Mouse (Mus musculus) liver, embryonic 11.5 days (tissue): ENCODE results near the gene Zfyve9. TPM values are rescaled to one million over a fixed set of nuclear protein-coding genes. Genes with fewer than 3 reads are reported as not detected.
A peak's percentile ranks its signal among the peaks of the same experiment; 100 is the strongest.

Source experiments
- ATAC-seq: fragments of 200-750 bp; cut with Nextera tagmentation; replicated peaks from 2 replicates; pipeline ENCODE4 v1.8.0; 2017; ENCODE audit warnings: moderate number of reproducible peaks, mild to moderate bottlenecking, moderate TSS enrichment, moderate library complexity; ENCODE audit not compliant: low FRiP score
- DNase-seq: peaks from one replicate; pipeline ENCODE4 v3.0.0-alpha.2; 2017; ENCODE audit warnings: low spot score
- H3K27ac ChIP-seq: fragments of 300-500 bp; sonication (generic); 2 replicates; pipeline ENCODE4 v1.5.1; 2014; ENCODE audit warnings: mild to moderate bottlenecking, low read depth, low read length, control low read depth
- H3K27me3 ChIP-seq: fragments of 300-500 bp; sonication (generic); replicated peaks from 2 replicates; pipeline ENCODE4 v1.6.1; 2014; ENCODE audit warnings: low read length, mixed read lengths; ENCODE audit not compliant: control insufficient read depth, insufficient read depth
- H3K36me3 ChIP-seq: fragments of 300-500 bp; sonication (generic); 2 replicates; pipeline ENCODE4 v1.6.1; 2014; ENCODE audit warnings: mild to moderate bottlenecking, low read length, moderate library complexity, mixed read lengths; ENCODE audit not compliant: control insufficient read depth, insufficient read depth
- H3K4me1 ChIP-seq: fragments of 300-500 bp; sonication (generic); replicated peaks from 2 replicates; pipeline ENCODE4 v1.6.1; 2014; ENCODE audit warnings: low read length, mixed read lengths; ENCODE audit not compliant: control insufficient read depth, insufficient read depth
- H3K4me2 ChIP-seq: fragments of 300-500 bp; sonication (generic); 2 replicates; pipeline ENCODE4 v1.6.1; 2014; ENCODE audit warnings: mild to moderate bottlenecking, control low read depth, moderate library complexity
- H3K4me3 ChIP-seq: fragments of 300-500 bp; sonication (generic); 2 replicates; pipeline ENCODE4 v1.5.1; 2014; ENCODE audit warnings: low read depth, low read length, control low read depth
- H3K9ac ChIP-seq: fragments of 300-500 bp; sonication (generic); 2 replicates; pipeline ENCODE4 v1.6.1; 2014; ENCODE audit warnings: low read depth, low read length, control low read depth
- H3K9me3 ChIP-seq: fragments of 300-500 bp; sonication (generic); 2 replicates; pipeline ENCODE4 v1.6.1; 2016; ENCODE audit warnings: low read length, inconsistent platforms, mixed read lengths; ENCODE audit not compliant: control insufficient read depth
- WGBS: fragments of 180-500 bp; shearing (Covaris S2); extraction: QIAGEN DNeasy Blood & Tissue Kit; methylation state at CpG from one replicate; pipeline ENCODE4 v1.1.7; 2014; 5-methylcytosine and 5-hydroxymethylcytosine counted together
- polyA plus RNA-seq: library from polyadenylated mRNA; unstranded; fragments of >200 nt; fragmentation: Nextera tagmentation; extraction: Ambion mirVana; gene quantifications from 2 replicates; pipeline ENCODE4 v1.2.1, GENCODE M21; 2014

Gene Zfyve9
- polyA plus RNA-seq, 1 experiment from 2014 or later = 1.9 TPM

GRCm38 (mm10) chr4:108633703-108634102, 146.9 kb downstream of the Zfyve9 start:
- Histone ChIP-seq H3K9me3 (no peaks in the 10 kb centered on the region), H3K27ac (no peak overlapping the region), H3K4me3 (no peak overlapping the region), H3K27me3 (no peaks in the 10 kb centered on the region), H3K4me1 (peaks cover 6% of the 10 kb centered on the region), H3K36me3 (peaks cover 32% of the 10 kb centered on the region; the same call in 1 of the 2 replicates), H3K4me2 (no peak overlapping the region), H3K9ac (no peak overlapping the region)
- WGBS = 91% methylated on average over 12 of the region's 12 CpGs
- ATAC-seq (no peak), DNase-seq (no peak)

DNA sequence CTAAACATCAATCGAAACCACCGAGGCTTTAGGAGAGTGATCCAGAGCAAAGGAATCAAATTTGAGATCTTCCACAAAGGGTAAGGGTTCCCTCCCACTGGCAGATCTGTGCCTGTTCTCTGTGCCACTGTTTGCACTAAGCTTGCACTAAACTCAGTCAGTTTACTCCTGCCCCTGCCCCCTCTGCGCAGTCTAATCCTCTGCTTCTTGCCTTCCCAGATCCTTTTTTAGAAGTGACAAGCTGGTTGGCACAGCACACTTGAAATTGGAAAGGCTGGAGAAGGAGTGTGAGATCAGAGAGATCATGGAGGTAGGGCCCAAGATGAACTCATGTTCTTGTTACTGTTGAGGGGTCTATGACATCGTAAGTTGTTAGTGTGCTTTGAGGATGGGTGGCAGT, 149.0 kb downstream of the Zfyve9 start:
- no peaks in the 10 kb centered on the region for H3K27me3 ChIP-seq
- H3K27ac ChIP-seq = no peak overlapping the region
- H3K9me3 ChIP-seq = no peaks in the 10 kb centered on the region
- 91% methylated on average over 4 of the region's 4 CpGs for WGBS
- no peak overlapping the region for H3K4me2 ChIP-seq
- ATAC-seq (no peak), DNase-seq (no peak)
- H3K9ac ChIP-seq = no peak overlapping the region
- H3K4me3 ChIP-seq = no peak overlapping the region
- peaks cover 44% of the 10 kb centered on the region for H3K36me3 ChIP-seq
- H3K4me1 ChIP-seq = no peaks in the 10 kb centered on the region

- DNase-seq = no peak
- peaks cover 46% of the 10 kb centered on the region for H3K36me3 ChIP-seq
These were observed 150.5 kb downstream of the Zfyve9 start for GRCm38 (mm10) chr4:108630096-108630495.

DNA sequence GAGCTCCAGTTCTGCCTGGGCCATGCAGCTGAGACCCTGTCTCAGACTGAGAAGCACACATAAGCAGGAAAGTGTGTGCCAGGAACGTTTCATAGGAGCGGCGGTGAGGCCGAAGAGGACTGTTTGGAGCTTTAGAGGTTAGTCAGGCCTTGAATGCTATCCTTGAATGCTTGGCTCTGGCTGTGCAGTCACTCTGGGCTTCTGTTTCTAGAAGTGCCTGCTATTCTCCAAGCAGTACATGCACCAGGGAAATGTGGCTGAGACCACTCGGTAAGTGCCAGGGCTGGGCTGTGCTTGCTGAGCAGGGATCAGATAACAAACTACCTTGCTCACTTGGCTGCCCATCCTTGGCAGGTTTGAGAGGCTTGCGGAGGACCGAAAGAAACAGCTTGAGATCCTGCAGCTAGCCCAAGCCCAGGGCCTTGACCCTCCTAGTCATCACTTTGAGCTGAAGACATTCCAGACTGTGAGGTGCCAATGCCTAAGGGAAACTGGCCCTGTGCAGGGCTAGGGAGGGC, 151.2 kb downstream of the Zfyve9 start:
- 92% methylated on average over 7 of the region's 7 CpGs for WGBS
- no peaks in the 10 kb centered on the region for H3K4me1 ChIP-seq
- no peaks in the 10 kb centered on the region for H3K9me3 ChIP-seq
- H3K4me3 ChIP-seq = no peak overlapping the region
- no peak overlapping the region for H3K9ac ChIP-seq
- H3K36me3 ChIP-seq = peaks cover 48% of the 10 kb centered on the region
- ATAC-seq (no peak), DNase-seq (no peak)
- H3K27me3 ChIP-seq = no peaks in the 10 kb centered on the region
- no peak overlapping the region for H3K4me2 ChIP-seq
- H3K27ac ChIP-seq = no peak overlapping the region

More at GRCm38 (mm10) chr4:108630096-108630495, 150.5 kb downstream of the Zfyve9 start:
- Histone ChIP-seq H3K27ac (no peak overlapping the region), H3K4me2 (no peak overlapping the region), H3K4me3 (no peak overlapping the region), H3K9ac (no peak overlapping the region), H3K27me3 (no peaks in the 10 kb centered on the region), H3K9me3 (no peaks in the 10 kb centered on the region), H3K4me1 (no peaks in the 10 kb centered on the region)
- WGBS = 84% methylated on average over 9 of the region's 9 CpGs
- no peak for ATAC-seq

DNA sequence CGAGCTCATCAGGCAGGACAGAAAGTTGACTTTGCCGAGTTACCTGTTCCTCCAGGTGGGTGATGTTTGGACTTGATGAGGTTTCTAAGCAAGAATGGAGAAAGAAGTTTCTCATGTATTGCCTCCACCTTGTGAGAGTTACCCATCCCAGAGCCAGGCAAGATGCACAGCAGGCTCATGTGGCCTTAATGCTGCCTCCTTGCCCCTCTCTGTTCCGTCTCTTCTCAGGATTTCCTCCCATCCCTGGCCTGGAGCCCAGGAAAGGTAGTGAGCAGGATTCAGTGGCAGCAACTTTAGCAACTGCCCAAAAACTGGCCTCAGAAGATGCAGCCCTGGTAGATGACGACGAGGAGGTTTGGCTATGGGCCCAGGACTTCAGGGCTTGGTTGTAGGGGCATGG, 153.5 kb downstream of the Zfyve9 start:
- H3K4me2 ChIP-seq = no peak overlapping the region
- H3K4me3 ChIP-seq = no peak overlapping the region
- 93% methylated on average over 5 of the region's 5 CpGs for WGBS
- no peaks in the 10 kb centered on the region for H3K4me1 ChIP-seq
- no peak for DNase-seq
- no peak overlapping the region for H3K27ac ChIP-seq
- ATAC-seq = no peak
- H3K36me3 ChIP-seq = peaks cover 40% of the 10 kb centered on the region
- no peaks in the 10 kb centered on the region for H3K27me3 ChIP-seq
- no peaks in the 10 kb centered on the region for H3K9me3 ChIP-seq
- no peak overlapping the region for H3K9ac ChIP-seq

DNA sequence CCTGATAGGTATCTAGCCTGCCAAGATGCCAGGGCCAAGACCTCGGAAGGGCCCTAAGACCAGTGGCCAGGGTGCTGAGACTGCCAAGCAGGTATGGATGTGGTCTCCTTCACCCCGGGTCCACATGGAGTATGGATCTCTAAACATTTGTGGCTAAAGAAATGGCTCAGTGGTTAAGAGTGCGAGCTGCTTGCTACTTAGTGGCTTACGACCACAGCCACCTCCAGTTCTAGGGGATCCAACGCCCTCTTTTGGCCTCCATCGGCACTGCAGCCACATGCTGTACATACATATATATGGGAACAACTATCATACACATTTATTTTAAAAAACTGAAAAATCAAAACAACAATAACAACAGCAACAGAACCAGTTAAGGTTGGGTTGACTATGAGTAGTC, 159.1 kb downstream of the Zfyve9 start:
- H3K9ac ChIP-seq = no peak overlapping the region
- H3K4me3 ChIP-seq = no peak overlapping the region
- peaks cover 11% of the 10 kb centered on the region for H3K4me1 ChIP-seq
- 90% methylated on average over 6 of the region's 6 CpGs for WGBS
- H3K36me3 ChIP-seq = peaks cover 13% of the 10 kb centered on the region
- H3K4me2 ChIP-seq = no peak overlapping the region
- no peaks in the 10 kb centered on the region for H3K27me3 ChIP-seq
- no peak overlapping the region for H3K27ac ChIP-seq
- ATAC-seq (no peak), DNase-seq (no peak)
- H3K9me3 ChIP-seq = no peaks in the 10 kb centered on the region

DNA sequence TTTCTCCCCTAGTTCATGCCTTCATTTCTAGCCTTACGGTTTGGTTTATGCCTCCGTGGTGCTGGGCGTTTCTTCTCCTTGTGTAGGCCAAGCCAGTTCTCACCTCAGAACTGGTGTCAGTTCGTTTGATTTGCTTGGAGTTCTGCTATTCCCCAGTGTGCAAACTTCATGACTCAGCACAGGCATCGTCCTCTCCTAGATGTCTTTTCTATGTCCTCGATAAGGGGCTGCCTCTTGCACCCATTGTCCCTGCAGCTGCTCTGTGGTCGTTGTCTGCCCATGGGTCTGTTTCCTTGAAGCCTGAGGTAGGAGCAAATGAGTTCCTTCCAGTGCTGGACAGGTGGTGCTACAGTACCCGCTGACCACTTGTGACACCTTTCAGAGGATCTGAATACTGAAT, 160.1 kb downstream of the Zfyve9 start:
- 11% methylated on average over 8 of the region's 8 CpGs for WGBS
- Histone ChIP-seq H3K4me1 (peaks cover 11% of the 10 kb centered on the region), H3K9me3 (no peaks in the 10 kb centered on the region), H3K9ac (peak overlapping the region; percentile 89), H3K4me3 (peak overlapping the region; percentile 81), H3K4me2 (peak overlapping the region; percentile 97), H3K36me3 (peaks cover 9% of the 10 kb centered on the region; the same call in 1 of the 2 replicates), H3K27me3 (no peaks in the 10 kb centered on the region), H3K27ac (peak overlapping the region; percentile 75)
- ATAC-seq (peak; percentile 8; the same call in 1 of the 2 replicates), DNase-seq (peak; percentile 39)

DNA sequence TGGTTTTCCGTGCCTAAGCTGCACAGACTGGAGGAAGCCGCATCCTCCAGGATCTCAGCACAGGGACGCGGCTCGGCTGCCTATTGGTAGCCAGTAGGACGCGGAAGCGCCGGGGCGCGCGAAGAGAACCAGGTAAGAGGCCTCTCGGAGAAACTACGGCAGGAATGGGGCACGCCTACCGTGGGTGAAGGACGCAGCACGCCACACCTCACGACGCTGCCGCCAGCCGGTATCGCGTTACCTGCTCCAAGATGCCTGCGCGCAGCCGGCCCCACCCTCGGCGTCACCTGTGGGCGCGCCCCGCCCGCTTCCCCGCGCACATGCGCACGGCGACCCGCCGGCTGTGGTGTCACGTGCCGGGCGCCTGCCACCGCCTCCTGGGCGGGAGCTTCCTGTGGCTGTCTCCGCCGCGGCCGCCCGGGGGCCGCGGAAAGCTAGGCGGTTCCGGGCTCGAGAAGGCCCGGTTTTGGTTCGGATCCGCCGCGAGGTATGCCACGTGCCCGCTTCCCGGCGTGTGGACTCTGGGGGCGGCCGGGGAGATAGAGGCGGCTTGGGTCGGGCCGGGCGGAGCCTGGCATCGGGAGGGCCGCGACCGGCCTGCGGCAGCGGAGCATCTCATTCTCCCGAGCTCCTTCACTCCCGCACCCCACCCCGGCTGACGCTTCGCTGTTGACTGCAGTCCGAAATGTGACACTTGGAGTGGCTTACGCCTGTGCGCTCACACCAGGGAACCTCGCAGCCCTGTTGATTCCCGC, 160.8 kb downstream of the Zfyve9 start, which contains the start of gene Cc2d1b:
TSS of gene Cc2d1b (plus strand) at position 354 of the 755 bp plus-strand sequence.
- WGBS = under 1% methylated on average over 83 of the region's 86 CpGs
- H3K27ac ChIP-seq = peak within 1 kb of the TSS; percentile 75
- DNase-seq = peak; percentile 92
- H3K4me3 ChIP-seq = peak within 1 kb of the TSS; percentile 81
- peaks cover 11% of the 10 kb centered on the region for H3K4me1 ChIP-seq
- peak; percentile 95 for ATAC-seq
- peak within 1 kb of the TSS; percentile 97 for H3K4me2 ChIP-seq
- H3K27me3 ChIP-seq = no peaks in the 10 kb centered on the region
- H3K9ac ChIP-seq = peak within 1 kb of the TSS; percentile 89
- peaks cover 5% of the 10 kb centered on the region; the same call in 1 of the 2 replicates for H3K36me3 ChIP-seq
- H3K9me3 ChIP-seq = no peaks in the 10 kb centered on the region
